Mouse (Mus musculus) left cerebral cortex, postnatal 14 days (tissue): ENCODE data around the gene Saa3. TPM values are rescaled to one million over a fixed set of nuclear protein-coding genes. Genes with fewer than 3 reads are reported as not detected.
"Not testable (repeated sequence)": the region's sequence is repeated elsewhere in the genome, so short reads cannot be mapped to it uniquely, and the experiment has no call there.

ENCODE experiments used
- DNase-seq, 2 experiments: peaks; one replicate each; pipeline ENCODE4 v3.0.0; 2021 to 2022; ENCODE audit warnings: low spot score in 2 of 2, mixed read lengths in 1 of 2
- intact Hi-C: fragments of 180-260 bp; cut with DNase I; formaldehyde crosslinking; loops from one replicate; pipeline ENCODE4 v1.15.1; 2025
- total RNA-seq, 2 experiments: library from RNA; stranded (reverse); gene quantifications; 2 replicates each; pipeline ENCODE4 v1.2.3; 2021

Gene Saa3
- total RNA-seq, 2 experiments from 2014 or later, result not detected

GRCm38 (mm10) chr7:46716897-46717296 lies 1.4 kb upstream of the Saa3 start:
- intact Hi-C loops, result no loop called here
- DNase-seq, result peak in 1 of 2 experiments; percentile 20

GRCm38 (mm10) chr7:46714518-46714917 lies 982 bp downstream of the Saa3 start:
- DNase-seq, result peak; percentile 23 to 66
- intact Hi-C loops, result loop anchor here (2.0 to 5.0 kb wide), 2 partner anchors 54 to 77 kb away; partner anchors contain the start of gene Sergef

GRCm38 (mm10) chr7:46712250-46712649 lies 3.2 kb downstream of the Saa3 start:
- intact Hi-C loops, result loop anchor here (5.0 kb wide), 1 partner anchor 75 kb away; the partner anchor contains the start of gene Sergef

DNA sequence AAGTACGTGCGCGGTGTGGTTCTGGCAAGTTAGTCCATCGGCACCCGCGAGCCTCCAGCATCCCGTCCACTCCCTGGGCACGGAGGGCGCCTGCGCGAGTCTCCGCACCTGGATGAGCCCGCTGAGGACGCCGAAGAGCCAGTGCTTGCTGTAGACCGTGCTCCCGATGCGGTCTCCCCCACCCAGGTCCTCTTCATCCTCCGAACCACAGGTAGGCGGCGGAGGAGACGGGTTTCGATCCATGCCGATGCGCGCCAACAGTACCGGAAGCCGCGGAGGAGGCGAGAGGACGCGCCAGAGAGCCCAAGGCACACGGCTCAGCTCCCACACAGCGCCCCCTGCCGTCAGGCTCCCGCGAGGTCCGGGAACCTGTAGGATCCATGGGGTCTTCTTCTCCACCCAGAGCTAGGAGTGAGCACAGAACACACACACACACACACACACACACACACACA lies 5.1 kb downstream of the Saa3 start, which contains the start of gene Saal1:
Gene Saal1 (minus strand): TSS at position 291 of the 455 bp plus-strand sequence.
- DNase-seq, result peak; percentile 79 to 86
- intact Hi-C loops, result loop anchor here (5.0 kb wide), 1 partner anchor 73 kb away; the partner anchor contains the start of gene Sergef

More at GRCm38 (mm10) chr7:46712250-46712649, 3.2 kb downstream of the Saa3 start:
- DNase-seq, result no peak

DNA sequence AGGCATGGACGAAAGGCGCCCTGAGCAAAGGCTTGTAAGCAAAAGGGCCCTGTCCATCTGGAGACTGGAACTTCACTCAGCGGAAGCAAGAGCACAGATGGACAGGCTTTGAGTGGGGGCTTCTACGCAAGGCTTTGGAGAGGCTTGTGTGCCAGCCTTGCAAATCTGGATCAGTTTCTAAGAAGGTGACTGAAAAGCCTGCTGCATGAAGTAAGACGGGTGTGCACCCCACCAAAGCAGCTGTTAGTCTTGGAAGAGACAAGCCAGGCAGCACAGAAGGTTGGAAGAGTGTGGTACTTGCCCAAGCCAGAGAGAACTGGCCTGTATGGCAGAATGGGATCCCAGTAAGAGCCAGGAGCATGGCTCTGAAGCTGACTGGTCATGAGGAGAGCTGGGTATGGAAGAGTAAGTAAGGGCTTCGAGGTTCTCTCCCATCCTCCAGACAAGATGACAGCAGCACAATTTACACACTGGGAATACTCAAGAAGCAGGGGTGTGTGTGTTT lies 14.9 kb downstream of the Saa3 start:
- no peak for DNase-seq
- intact Hi-C loops, result no loop called here

- DNase-seq, result no peak
- intact Hi-C loops, result no loop called here
Measured at GRCm38 (mm10) chr7:46696754-46697153, 18.7 kb downstream of the Saa3 start.

GRCm38 (mm10) chr7:46686827-46687226 lies 28.7 kb downstream of the Saa3 start:
- intact Hi-C loops, result no loop called here
- DNase-seq, result no peak

DNA sequence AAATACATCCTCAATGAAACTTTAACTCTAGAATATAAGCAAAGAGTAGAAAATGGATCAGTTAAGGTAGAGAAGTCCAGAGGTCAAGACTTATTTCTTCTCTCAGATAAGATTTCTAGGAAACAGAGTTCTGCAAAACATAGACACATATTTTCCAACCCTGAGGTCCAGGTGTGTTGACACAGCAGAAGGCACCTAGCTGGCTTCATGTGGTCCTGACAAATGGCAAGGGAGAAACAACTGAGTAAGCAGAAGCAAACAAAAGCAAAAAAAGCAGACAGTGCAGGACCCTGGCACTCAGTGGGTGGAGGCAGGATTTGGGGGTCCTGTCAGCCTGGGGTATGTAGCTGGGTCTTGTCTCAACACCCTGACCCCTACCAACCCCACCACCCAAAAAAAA lies 34.8 kb downstream of the Saa3 start:
- intact Hi-C loops, result no loop called here
- no peak for DNase-seq

DNA sequence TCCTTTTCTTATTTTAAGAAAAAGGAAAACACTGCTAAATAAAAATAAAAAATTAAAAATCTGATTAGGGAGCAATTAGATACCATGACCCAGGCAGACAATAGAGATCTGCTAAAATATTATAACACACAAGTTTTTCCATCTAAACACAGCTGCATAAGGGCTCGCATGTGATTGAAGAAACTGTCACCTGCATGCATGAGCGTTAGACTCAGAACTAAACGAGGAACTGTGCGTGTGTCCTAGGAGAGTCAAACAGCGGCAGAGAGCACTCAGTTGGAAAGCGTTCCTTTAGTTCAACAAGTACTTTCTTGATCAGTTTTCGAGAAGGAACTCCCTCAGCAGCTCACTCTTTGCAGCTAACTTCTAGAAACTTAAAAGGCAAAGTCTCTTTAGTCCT lies 36.5 kb downstream of the Saa3 start:
- intact Hi-C loops, DNase-seq: not testable (repeated sequence)

DNA sequence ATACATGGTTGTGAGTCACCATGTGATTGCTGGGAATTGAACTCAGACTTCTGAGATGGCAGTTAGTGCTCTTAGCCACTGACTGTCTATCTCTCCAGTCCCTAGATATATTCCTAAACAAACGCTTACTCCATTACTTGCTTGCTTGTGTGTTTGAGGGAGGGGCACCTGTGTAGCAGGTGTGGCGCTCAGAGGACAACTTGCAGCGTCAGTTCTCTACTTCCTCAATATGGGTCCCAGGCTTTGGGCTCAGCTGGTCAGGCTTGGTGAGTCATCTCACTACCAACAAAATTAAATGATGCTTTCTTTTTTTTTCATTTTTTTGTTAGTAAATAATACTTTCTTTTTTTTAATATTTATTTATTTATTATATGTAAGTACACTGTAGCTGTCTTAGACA lies 37.1 kb downstream of the Saa3 start:
- no peak for DNase-seq

GRCm38 (mm10) chr7:46676808-46677360 lies 38.6 kb downstream of the Saa3 start:
- DNase-seq, result no peak
- intact Hi-C loops, result no loop called here

More for the DNA sequence above, 37.1 kb downstream of the Saa3 start:
- intact Hi-C loops, result no loop called here

GRCm38 (mm10) chr7:46675886-46676285 lies 39.6 kb downstream of the Saa3 start:
- DNase-seq, result no peak
- intact Hi-C loops, result no loop called here

DNA sequence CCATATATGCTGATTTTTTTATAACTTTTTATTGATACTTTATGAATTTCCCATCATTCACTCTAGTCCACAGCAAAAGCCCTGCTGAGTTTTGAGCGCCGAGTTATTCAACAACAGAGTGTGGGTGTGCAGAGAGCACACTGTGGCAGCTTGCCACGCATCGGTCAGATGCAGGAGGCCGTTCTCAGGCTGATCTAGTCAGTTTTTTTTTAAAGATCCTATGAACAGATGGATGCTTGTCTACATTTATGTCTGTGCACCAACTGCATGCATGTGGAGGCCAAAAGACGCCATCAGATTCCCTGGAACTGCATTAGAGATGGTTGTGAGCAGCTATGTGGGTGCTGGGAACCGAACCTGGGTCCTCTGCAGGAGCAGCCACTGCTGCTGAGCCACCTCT lies 40.4 kb downstream of the Saa3 start:
- intact Hi-C loops, result no loop called here
- DNase-seq, result no peak

GRCm38 (mm10) chr7:46672160-46672672 lies 43.3 kb downstream of the Saa3 start, which contains the start of gene Tph1:
Tph1 (minus strand) TSS chr7:46672537.
- no peak for DNase-seq
- intact Hi-C loops, result no loop called here

- intact Hi-C loops, result no loop called here
Measured at GRCm38 (mm10) chr7:46667256-46667655, 48.2 kb downstream of the Saa3 start.

DNA sequence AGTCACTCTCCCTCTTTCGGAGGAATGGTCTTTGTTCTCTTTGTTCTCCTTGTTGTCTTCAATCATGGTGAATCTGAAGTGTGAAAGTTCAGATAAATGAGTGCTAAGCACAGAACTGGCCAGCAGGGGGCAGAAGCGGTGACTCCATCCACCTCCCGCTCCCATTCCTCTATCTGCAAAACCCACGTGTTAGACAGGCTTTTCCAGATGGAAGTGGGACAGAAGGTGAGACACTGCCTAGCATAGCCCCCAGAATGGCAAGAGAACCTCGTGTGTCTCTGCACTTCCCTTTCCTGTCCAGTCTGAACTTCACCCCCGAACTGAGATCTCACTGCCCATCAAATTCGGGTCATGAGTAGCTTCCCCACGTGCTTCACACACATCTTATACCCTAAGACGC lies 50.3 kb downstream of the Saa3 start:
- DNase-seq, result peak; percentile 16 to 40
- intact Hi-C loops, result no loop called here

More at GRCm38 (mm10) chr7:46667256-46667655, 48.2 kb downstream of the Saa3 start:
- DNase-seq, result no peak

Other genes with a start within 250 kb of the Saa3 start
- gene Sergef, start 75.9 kb downstream of the Saa3 start, total RNA-seq, result 10 to 100 TPM; 57.2 to 66.4 TPM
- gene Tph1, start 43.2 kb downstream of the Saa3 start, total RNA-seq, result under 1 TPM; 0.27 to 0.31 TPM
- 1 to 10 TPM; 7.2 to 8.5 TPM for gene Saal1, start 5.0 kb downstream of the Saa3 start, total RNA-seq
- not detected for gene Saa4, start 16.9 kb upstream of the Saa3 start, total RNA-seq
- not detected for gene Saa1, start 27.3 kb upstream of the Saa3 start, total RNA-seq
- gene Saa2, start 36.1 kb upstream of the Saa3 start, total RNA-seq, result not detected
- gene Hps5, start 80.4 kb upstream of the Saa3 start, total RNA-seq, result 10 to 100 TPM; 11.4 to 13.7 TPM
- 10 to 100 TPM; 37.0 to 39.3 TPM for gene Gtf2h1, start 80.4 kb upstream of the Saa3 start, total RNA-seq
- gene Ldha, start 125.8 kb upstream of the Saa3 start, total RNA-seq, result 100 to 1,000 TPM; 497 to 507 TPM
- not detected for gene Ldhc, start 145.5 kb upstream of the Saa3 start, total RNA-seq
- 10 to 100 TPM; 74.0 to 76.5 TPM for gene Tsg101, start 204.3 kb upstream of the Saa3 start, total RNA-seq
- 1 to 10 TPM; 9.6 to 10.0 TPM for gene Uevld, start 242.8 kb upstream of the Saa3 start, total RNA-seq